Mouse (Mus musculus) retina, adult 2 months (tissue): ENCODE measurements around the gene Spata18.

ENCODE experiments used
- DNase-seq: peaks from one replicate; pipeline ENCODE4 v3.0.0-alpha.2; 2012; ENCODE audit warnings: low read depth, low spot score

Spata18 gene

GRCm38 (mm10) chr5:73651061-73651854 is at the start of gene Spata18:
TSS of gene Spata18 (plus strand) at chr5:73651379.
- no peak for DNase-seq

DNA sequence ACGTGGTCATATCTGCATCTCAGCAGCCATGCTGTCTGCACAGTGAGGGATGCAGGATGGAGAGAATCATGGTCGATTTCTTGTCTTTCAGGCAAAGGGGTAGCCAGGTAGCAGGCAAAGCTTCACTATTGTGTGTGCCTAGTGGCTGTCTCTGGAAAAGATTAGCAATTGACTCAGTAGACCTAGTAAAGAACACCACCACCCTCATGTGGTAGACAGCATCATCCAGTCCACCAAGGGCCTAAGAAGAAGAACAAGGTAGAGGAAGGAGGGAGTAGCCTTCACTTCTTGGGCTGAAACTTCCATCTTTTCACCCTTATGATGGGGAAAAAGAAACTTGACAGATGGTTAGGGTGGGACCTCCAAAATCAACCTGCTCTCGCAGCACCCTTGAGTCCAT is 48.3 kb upstream of the Spata18 start:
- DNase-seq: no peak

DNA sequence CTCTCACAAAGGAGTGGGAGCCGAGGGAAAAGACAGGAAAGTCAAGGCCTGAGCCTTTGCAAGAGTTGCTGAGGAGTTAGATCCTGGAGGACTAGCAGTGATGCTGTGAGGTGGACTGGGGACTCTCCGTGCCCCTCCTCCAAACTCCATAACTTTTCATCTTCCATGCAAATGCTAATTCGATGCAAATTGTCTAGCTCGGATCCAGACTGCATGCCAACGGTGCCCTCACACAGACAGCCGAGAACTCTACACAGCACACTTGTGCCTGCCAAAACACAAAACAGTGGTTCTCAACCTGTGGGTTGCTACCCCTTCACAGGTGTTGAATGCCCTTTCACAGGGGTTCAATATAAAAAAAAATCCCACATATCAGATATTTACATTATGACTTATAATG is 46.6 kb upstream of the Spata18 start:
- DNase-seq: no peak

DNA sequence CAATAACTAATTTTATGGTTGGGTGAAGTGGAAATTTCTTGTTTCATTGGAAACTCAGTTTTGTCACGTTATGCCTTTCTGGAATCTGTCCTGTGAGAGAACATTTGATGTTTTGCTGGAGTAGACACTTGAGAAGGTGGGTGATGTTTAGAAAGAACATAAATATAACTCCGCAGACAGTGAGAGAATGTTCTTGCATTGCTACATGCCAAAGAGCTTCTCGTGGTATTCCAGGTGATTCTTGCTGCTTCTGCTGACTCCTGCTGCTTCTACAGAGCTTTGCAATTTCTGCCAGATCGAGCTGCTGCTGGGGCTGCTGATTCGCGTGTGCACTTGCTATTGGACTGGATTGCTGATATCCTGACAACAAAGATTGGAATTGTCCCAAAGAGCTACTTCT is 46.2 kb upstream of the Spata18 start:
- no peak for DNase-seq

GRCm38 (mm10) chr5:73611071-73611470 is 40.1 kb upstream of the Spata18 start:
- no peak for DNase-seq

DNA sequence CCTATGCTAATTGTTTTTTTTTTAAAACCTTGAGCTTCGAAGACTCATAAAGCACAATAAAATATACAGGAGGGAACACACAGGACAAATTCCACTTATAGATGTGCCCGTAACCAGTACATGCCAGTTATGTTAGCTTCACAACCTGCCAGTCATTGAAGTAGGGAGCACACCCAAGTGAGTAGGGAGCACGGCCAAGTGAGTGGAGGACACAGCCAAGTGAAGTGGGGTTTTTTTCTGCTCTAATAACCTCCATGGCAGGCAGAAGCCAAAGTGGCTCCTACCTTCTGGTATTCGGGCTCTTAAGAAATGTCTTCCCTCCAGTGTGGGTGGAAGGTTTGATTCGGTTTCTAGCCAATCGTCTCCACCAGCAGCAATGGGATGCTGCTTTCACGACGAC is 37.9 kb upstream of the Spata18 start:
- DNase-seq: no peak

- no peak for DNase-seq
Observed at GRCm38 (mm10) chr5:73615211-73615610, 36.0 kb upstream of the Spata18 start.

DNA sequence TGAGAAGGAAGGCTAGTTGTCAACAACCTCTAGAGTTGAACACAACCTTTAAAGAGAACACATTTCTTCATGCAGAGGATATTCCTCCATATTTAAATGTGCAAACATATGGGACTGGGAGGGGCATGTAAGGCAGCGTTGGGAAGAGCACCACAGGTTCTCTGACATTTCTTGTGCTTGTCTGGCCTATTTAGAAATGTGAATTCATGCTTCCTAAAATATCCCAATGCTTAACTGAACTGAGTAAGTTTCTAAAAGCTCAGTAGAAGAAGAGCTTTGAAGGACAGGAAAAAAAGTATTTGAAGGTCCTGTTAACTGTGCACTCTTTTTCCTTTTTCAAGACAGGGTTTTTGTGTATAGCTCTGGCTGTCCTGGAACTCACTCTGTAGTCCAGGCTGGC is 32.2 kb upstream of the Spata18 start:
- DNase-seq: no peak

- no peak for DNase-seq
Observed at GRCm38 (mm10) chr5:73625505-73625904, 25.7 kb upstream of the Spata18 start.

DNA sequence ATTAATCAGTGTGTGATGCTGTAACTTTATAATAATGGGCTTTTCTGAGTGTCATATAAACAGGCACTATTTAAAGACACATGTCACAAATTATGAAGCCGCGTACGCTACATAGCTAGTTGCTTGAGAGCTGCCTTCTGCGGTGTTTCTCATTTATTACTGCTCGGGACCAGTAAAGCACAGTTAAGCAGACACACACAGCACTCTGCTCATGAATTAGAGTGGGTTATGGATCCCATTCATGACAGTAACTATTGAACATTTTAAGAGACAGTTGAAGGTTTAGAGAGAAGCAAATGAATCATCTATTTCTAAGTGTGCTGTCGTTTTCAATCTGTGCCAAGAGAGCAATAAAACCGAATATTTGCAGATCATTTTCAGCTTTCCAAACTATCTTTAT is 24.3 kb upstream of the Spata18 start:
- DNase-seq: no peak

DNA sequence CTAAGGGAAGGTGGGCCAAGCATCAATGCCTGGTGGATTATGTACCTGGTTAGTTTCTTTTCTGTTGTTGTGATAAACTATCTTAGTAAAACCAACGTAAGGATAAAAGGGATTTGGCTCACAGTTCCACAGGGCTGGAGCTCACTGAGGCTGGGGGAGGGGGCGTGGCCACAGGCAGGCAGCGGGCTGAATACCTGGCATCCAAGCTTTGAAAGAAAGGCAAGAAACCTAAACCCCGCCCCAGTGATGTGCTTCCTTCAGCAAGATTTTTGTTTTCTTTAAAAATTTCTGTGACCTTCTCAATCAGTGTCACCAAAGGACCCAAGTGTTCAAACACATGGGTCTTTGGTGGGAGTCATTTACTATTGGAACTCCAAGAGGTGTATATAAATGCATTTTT is 23.6 kb upstream of the Spata18 start:
- no peak for DNase-seq

DNA sequence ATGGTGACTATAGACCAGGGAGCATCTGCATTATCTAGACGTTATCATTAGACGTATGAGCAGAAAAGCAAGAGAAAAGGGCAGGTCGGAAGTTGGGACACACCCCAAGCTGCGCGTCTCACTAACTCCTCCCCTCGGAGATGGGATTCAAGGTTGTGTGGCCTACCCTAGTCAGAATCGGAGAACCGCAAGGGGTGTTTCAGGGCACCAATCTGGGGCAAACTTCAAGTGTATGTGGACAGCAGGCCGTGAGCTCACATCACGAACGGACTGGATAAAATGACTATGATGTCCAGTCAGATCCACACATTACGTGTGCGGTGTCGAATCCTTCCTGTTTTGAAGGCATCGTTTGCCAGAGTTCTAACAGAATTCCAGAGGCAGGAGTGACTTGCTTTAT is 23.2 kb upstream of the Spata18 start:
- no peak for DNase-seq

DNA sequence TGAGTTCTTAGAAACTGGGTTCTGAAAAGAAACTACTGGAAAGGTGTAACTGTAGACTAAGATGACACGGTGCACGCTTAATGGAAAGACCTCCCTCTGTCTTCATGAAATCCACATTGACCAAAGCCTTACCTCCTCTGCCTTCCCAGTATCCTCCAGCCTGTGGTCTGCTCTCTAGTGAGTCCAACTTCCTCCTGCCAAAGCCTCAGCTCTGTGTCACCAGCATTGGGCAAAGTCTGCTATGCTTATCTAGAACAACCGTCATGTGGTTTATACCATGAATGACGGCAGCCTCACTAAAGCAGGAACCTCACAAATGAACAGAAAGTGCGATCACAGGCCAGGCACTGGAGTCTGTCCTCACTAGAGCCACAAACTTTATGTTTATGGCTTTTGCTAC is 21.0 kb upstream of the Spata18 start:
- DNase-seq: no peak

DNA sequence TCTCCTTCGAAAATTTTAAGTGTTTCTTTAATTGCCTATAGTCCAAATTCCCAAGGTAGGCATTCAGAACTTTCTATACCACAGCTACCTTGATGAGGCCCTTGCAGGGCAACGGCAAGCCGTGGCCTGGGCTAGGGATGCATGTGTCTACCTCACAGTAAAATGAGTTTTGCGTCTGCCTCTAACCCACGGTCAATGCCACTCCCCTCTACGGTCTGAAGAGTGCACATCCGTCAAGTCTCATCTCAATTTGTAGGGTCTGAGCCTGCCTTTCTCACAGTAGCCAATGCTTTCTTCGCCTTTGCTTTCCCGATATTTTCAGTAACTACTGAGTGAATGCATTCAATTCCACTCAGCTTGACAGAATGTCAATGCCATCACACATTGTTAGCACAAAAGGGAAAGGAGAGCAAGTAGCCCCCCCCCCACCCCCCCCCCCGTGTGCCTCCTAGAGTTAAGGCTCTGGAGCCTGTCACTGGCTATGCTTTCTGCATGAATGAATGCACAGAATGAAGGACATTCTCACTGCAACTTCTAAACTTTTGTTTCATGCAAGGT is 20.1 kb upstream of the Spata18 start:
- DNase-seq: no peak

DNA sequence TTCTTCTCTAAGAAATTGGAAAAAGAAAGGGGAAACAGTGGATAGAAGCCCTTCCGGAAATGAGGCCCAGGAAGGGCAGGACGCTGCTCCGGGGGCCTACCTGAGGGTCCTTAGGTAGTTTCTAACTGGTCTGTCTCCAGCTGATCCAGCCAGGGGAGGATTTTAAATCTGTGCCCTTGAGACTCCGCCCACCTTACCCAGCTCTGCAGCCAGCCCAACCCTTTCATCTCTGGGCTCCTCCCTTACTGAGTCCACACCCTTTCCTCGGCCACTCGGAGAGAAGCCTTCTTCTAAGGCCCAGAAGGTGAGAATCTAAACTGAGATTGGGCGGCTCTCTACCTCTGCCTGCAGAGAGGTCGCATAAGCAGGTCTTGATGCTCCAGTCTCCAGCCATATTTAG is 18.9 kb upstream of the Spata18 start, which contains the start of gene Lrrc66:
Lrrc66 (minus strand) TSS at position 236 of the 400 bp plus-strand sequence.
- no peak for DNase-seq

DNA sequence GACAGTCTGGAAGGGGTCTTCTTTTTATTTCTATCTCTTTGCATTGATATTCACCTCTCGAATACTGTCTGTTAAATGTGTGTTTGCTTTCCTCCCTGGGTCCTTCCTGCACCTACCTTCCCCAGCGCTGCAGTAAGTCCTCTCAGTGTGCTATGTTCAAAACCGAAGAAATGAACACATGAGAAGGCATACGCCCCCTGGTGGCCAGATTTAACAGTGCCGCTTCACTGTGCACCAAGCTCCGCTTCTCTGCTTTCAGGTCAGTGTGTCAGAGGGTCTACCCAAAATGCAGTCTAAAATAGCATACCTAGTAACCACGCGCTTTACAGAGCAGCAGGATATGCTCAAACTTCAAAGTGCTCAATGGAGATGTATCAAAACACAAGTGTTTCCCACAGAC is 18.0 kb upstream of the Spata18 start:
- DNase-seq: peak; percentile 42

DNA sequence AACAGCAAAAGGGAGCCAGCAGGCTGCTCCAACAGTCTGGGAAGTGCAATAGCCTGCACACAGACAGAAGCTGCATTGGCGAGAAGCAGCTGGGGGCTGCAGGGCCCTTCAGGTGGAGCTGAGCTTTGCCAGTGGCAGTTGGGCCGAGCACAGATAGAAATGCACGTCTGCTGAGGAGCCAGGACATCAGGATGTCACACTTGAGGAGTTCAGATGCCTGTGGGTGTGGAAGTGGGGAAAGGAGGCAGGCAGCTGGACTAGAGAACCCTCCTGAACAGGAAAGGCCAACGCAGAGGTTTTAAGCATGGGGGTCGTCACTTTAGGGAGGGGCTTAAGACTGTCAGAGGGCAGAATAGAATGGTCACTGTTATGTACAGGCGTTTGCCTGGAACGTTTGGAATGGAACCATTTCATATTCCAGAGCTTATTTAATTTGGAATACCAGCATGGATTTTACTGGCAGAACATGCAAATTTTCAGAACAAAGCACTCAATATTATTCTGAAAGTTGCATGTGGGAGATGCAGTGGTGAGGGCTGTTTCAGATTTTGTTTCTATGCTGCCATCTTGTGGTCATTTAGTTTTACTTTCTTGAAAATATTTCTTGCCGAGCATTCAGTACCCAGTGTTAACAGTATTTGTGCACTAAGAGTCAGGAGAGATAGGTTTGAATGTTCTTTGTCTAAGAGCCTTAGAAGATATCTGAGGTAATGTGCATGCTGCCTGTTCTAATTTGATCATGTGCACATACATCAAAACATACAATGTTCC is 13.7 kb upstream of the Spata18 start:
- DNase-seq: peak; percentile 30

DNA sequence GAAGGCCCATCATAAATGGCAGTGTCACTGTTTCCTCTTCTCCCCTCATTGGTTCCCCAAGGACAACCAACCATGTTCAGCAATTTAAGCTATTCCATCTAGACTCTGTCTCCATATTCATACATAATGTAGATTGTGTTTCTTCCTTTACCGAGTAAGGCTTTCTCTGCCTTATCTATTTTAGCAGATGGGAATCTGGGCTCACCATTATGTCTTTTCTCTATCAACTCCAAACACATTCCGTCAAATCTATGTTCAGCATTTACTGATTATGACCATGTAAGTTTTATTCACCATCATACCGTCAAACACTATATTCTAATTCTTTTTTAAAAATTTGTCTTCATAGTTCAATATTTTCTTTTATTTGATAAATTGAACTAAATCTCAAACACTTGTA is 10.1 kb upstream of the Spata18 start:
- DNase-seq: no peak

DNA sequence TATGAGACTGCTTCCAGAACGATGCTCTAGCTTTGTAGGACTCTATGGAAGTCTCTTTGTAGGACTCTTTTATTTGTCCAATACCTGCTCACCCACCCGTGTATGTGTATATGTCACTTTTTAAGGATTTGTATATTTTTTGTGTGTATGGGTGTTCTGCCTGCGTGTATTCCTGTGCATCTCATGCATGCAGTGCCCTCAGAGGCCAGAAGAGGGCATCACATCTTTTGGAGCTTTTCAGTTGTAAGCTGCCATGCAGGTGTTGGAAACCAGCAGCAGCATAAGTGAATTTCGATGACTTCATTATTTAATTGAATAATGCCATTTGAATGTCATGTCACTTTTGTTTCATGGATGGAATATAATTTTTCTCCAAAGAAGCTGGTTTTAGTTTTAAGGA is 9.1 kb upstream of the Spata18 start:
- no peak for DNase-seq

DNA sequence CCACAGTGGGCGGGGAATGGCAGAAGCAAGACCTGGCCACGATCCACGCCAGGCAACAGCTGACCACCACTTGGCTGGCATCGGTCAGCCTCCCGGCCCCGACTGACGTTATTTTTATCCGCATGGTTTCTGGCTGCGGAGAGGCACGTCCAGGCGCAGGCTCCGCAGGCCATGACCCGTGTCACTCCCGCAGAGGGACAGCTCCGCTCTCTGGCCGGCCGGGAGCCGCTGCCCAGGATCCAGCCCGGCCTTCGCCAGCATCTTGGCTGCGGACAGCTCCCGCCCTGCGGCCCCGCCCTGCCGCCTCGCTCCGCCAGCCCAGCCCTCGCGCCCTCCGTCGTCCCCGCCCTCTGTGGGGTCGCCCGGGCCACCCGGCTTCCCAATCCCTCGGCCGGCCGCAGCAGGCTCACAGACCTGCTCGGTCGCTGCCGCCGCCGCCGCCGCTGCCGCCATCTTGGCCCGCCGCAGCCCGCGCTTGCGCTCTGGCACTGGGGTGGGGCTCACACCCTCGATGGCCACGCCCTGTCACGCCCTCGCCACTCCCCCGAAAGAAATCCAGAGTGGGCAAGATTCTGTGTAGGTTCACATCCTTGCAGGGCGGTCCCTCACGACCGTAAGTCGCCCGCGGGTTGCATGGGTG is 3.8 kb upstream of the Spata18 start, which contains the start of gene Sgcb:
Sgcb (minus strand) TSS at position 530 of the 640 bp plus-strand sequence.
- DNase-seq: peak; percentile 69

DNA sequence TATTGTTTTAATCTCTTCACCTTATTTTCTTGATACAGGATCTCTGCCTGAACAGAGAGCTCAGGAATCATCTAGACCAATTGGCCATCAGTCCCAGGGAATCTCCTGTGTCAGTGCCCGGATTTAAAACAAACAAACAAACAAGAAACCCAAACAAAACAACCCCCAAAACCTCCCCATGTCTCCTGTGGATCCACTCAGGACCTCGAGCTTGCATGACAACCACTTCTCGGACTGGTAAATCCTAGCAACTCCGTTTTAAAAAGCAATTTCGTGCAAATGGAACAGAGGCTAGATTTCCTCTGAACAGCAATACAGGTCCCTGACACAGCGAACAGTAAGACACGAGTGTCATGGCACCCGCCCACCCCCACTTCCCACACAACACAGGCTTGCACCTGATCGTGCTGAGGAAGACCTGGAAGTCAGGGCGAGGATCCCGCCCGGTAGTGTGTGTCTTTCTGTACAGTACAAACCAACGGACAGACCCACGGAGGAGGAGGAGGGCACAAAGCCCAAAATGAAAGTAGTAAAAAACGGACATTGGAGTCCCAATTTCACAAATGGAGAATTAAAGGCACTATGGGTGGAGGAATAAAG is 714 bp upstream of the Spata18 start:
- no peak for DNase-seq

- DNase-seq: no peak
Observed at GRCm38 (mm10) chr5:73651855-73652201, 649 bp downstream of the Spata18 start.
